Mouse (Mus musculus): Measurements from ENCODE around the gene Efcab6.

DNA sequence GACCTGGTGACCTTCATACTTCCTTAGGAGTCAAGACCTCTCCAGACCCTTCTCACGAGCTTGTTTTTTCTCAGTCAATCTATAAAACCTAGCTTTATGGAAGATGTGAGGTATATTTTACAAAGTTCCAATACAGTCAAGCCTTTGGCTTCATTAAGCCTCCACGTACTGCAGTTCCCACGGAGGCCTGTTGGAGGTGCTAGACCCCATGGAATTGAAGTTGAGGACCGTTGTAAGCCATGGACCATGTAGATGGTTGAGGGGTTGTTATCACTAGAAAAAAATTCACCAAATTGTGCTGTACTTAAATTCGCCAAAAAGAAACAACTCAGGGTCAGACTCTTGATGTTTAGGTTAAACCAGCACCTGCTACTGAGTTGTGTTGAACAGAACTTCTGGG is 9.1 kb downstream of the Efcab6 start:
- TF ChIP-seq CTCF (IDR thresholded peaks at IDR 0.05; ENCODE audit: low read depth, low read length), result no peak
- TF ChIP-seq POLR2A (IDR thresholded peaks at IDR 0.05; ENCODE audit: borderline replicate concordance, low read depth, low read length), result no peak

Data from bone marrow macrophage, adult 2 months (primary cell).